Mouse (Mus musculus) embryonic facial prominence, embryonic 14.5 days (tissue): ENCODE results near the gene Fgf8. TPM values are rescaled to one million over a fixed set of nuclear protein-coding genes. Genes with fewer than 3 reads are reported as not detected.

ENCODE experiments used
- ATAC-seq: fragments of 200-750 bp; cut with Nextera tagmentation; 2 replicates; pipeline ENCODE4 v1.8.0; 2017; ENCODE audit warnings: low read depth, moderate number of reproducible peaks, moderate TSS enrichment
- DNase-seq: peaks from one replicate; pipeline ENCODE4 v3.0.0-alpha.2; 2015; ENCODE audit warnings: low spot score
- H3K27ac ChIP-seq: fragments of 300-500 bp; sonication (generic); replicated peaks from 2 replicates; pipeline ENCODE4 v1.5.1; 2014; ENCODE audit warnings: low read depth, mild to moderate bottlenecking, low read length, moderate library complexity
- H3K27me3 ChIP-seq: fragments of 300-500 bp; sonication (generic); replicated peaks from 2 replicates; pipeline ENCODE4 v1.6.1; 2014; ENCODE audit warnings: low read length; ENCODE audit not compliant: control insufficient read depth, insufficient read depth
- H3K36me3 ChIP-seq: fragments of 300-500 bp; sonication (generic); 2 replicates; pipeline ENCODE4 v1.6.1; 2014; ENCODE audit warnings: low read length, mixed read lengths; ENCODE audit not compliant: control insufficient read depth, insufficient read depth
- H3K4me1 ChIP-seq: fragments of 300-500 bp; sonication (generic); 2 replicates; pipeline ENCODE4 v1.6.1; 2014; ENCODE audit warnings: antibody characterized with exemption, low read length; ENCODE audit not compliant: control insufficient read depth, insufficient read depth
- H3K4me2 ChIP-seq: fragments of 300-500 bp; sonication (generic); 2 replicates; pipeline ENCODE4 v1.6.1; 2014; ENCODE audit warnings: low read depth, mild to moderate bottlenecking, low read length, moderate library complexity, mixed read lengths
- H3K4me3 ChIP-seq: fragments of 300-500 bp; sonication (generic); 2 replicates; pipeline ENCODE4 v1.5.1; 2014; ENCODE audit warnings: low read depth, mild to moderate bottlenecking, low read length
- H3K9ac ChIP-seq: fragments of 300-500 bp; sonication (generic); 2 replicates; pipeline ENCODE4 v1.6.1; 2014; ENCODE audit warnings: low read depth, mild to moderate bottlenecking, low read length, moderate library complexity, mixed read lengths
- H3K9me3 ChIP-seq: fragments of 300-500 bp; sonication (generic); 2 replicates; pipeline ENCODE4 v1.6.1; 2016; ENCODE audit warnings: low read length; ENCODE audit not compliant: control insufficient read depth
- WGBS: fragments of 180-500 bp; shearing (Covaris S2); extraction: QIAGEN DNeasy Blood & Tissue Kit; methylation state at CpG from one replicate; pipeline ENCODE4 v1.1.7; 2014; 5-methylcytosine and 5-hydroxymethylcytosine counted together
- polyA plus RNA-seq: library from polyadenylated mRNA; unstranded; fragments of >200 nt; fragmentation: Nextera tagmentation; extraction: Ambion mirVana; gene quantifications from 2 replicates; pipeline ENCODE4 v1.2.1, GENCODE M21; 2014

Fgf8 gene
- polyA plus RNA-seq, 1 experiment from 2014 or later: not detected

GRCm38 (mm10) chr19:45692211-45692610 lies 50.5 kb downstream of the Fgf8 start:
- Histone ChIP-seq H3K9me3 (no peaks in the 10 kb centered on the region), H3K4me3 (no peak overlapping the region), H3K27ac (no peak overlapping the region), H3K4me2 (no peak overlapping the region), H3K27me3 (no peaks in the 10 kb centered on the region), H3K9ac (no peak overlapping the region), H3K4me1 (no peaks in the 10 kb centered on the region), H3K36me3 (no peaks in the 10 kb centered on the region)
- DNase-seq: no peak
- WGBS: 96% methylated on average over 8 of the region's 8 CpGs
- no peak for ATAC-seq

DNA sequence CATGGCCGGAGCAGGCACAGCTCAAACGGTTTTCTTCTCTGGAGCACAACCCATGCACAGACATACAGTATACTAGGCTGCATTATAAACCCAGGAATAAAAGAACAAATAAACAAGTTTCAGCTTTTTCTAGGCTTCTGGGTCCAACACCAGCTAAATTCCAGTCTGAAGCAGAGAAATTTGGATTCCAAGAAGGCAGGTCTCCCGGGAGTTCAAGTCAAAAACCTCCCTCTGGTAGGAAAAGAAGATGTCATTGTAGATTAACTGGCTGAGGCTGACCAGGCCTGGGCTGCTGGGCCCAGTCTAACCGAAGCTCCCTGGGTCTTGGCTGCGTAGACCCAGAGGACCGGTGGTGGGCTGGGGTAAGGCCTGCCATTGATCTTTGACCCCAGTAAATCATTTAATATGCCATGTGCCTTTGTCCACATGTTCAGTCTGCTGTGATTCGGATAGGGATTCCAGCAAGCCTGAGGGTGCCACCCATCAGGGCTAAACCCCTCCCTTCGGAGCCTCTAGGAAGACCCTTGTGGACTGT lies 51.6 kb downstream of the Fgf8 start:
- H3K4me2 ChIP-seq: no peak overlapping the region

DNA sequence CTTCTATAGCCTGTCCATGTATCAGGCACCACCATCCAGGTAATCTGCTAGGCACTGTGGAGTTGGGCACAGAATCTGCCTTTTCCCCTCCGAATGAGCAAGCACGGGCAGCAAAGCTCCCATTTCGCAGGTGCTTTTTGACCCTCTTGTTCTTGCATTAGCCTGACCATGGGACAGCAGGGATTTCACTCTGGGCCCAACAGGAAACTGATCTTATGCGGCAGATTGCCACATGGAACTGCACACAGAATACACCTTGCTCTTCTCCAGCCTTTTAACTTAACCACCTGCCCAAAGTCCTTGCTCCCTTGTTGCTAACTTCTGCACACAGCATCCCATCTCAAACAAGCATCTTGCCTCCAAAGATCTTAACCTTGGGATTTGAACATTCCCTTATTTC lies 55.7 kb downstream of the Fgf8 start:
- Histone ChIP-seq H3K4me2 (no peak overlapping the region), H3K4me1 (no peaks in the 10 kb centered on the region), H3K36me3 (no peaks in the 10 kb centered on the region), H3K9me3 (no peaks in the 10 kb centered on the region), H3K9ac (no peak overlapping the region), H3K27ac (no peak overlapping the region), H3K4me3 (no peak overlapping the region), H3K27me3 (no peaks in the 10 kb centered on the region)
- ATAC-seq: no peak
- 59% methylated on average over 4 of the region's 4 CpGs for WGBS
- no peak for DNase-seq

More for the DNA sequence above, 51.6 kb downstream of the Fgf8 start:
- Histone ChIP-seq H3K9ac (no peak overlapping the region), H3K4me3 (no peak overlapping the region), H3K36me3 (no peaks in the 10 kb centered on the region), H3K9me3 (no peaks in the 10 kb centered on the region), H3K27me3 (no peaks in the 10 kb centered on the region), H3K27ac (no peak overlapping the region), H3K4me1 (no peaks in the 10 kb centered on the region)
- 51% methylated on average over 8 of the region's 8 CpGs for WGBS
- DNase-seq (no peak), ATAC-seq (no peak)

Other genes starting within 250 kb of the Fgf8 start
- 11.1 and 12.2 TPM in 2 replicates for gene Poll, start 182.4 kb downstream of the Fgf8 start, polyA plus RNA-seq
- 40.9 and 44.8 TPM in 2 replicates for gene Gm17018, start 182.3 kb downstream of the Fgf8 start, polyA plus RNA-seq
- 6.1 and 6.9 TPM in 2 replicates for gene Fbxw4, start 82.6 kb downstream of the Fgf8 start, polyA plus RNA-seq
- 18.9 and 19.8 TPM in 2 replicates for gene Npm3, start 6.7 kb upstream of the Fgf8 start, polyA plus RNA-seq
- gene Mgea5, start 40.9 kb upstream of the Fgf8 start, polyA plus RNA-seq: 52.3 and 56.5 TPM in 2 replicates
- 1.4 and 1.5 TPM in 2 replicates for gene Kcnip2, start 73.1 kb upstream of the Fgf8 start, polyA plus RNA-seq